Mouse (Mus musculus): ENCODE results near the gene Ulk2.

- no peak for TF ChIP-seq MAFK (IDR thresholded peaks at IDR 0.05; ENCODE audit: insufficient replicate concordance, low read length)
- TF ChIP-seq MAX (IDR thresholded peaks at IDR 0.05; ENCODE audit: low read length), result no peak
- no peak for TF ChIP-seq TBP (conservative IDR thresholded peaks at IDR 0.05; ENCODE audit: low read depth, low read length)
- no peak for TF ChIP-seq ZMIZ1 (IDR thresholded peaks at IDR 0.05; ENCODE audit: low read depth, low read length)
Observed at GRCm38 (mm10) chr11:61839182-61839581, 15.7 kb downstream of the Ulk2 start.
